Mouse (Mus musculus) erythroblast, embryonic 14.5 days (primary cell): ENCODE measurements around the gene Adcy10. TPM values are rescaled to one million over a fixed set of nuclear protein-coding genes. Genes with fewer than 3 reads are reported as not detected.

Experiments used
- H3K27me3 ChIP-seq: 2 replicates; pipeline ENCODE4 v1.6.1; 2012; ENCODE audit warnings: inconsistent platforms; ENCODE audit not compliant: control insufficient read depth
- H3K36me3 ChIP-seq: 2 replicates; pipeline ENCODE4 v1.6.1; 2012; ENCODE audit warnings: mild to moderate bottlenecking, inconsistent platforms; ENCODE audit not compliant: control insufficient read depth
- H3K4me1 ChIP-seq: 2 replicates; pipeline ENCODE4 v1.6.1; 2012; ENCODE audit warnings: inconsistent platforms; ENCODE audit not compliant: control insufficient read depth
- H3K4me3 ChIP-seq: replicated peaks from 2 replicates; pipeline ENCODE3; 2012; ENCODE audit warnings: moderate library complexity, mild to moderate bottlenecking, inconsistent platforms
- H3K9me3 ChIP-seq: 2 replicates; pipeline ENCODE4 v1.6.1; 2012; ENCODE audit warnings: low read length, inconsistent platforms, mixed read lengths; ENCODE audit not compliant: control insufficient read depth
- GATA1 ChIP-seq: IDR thresholded peaks from 2 replicates; pipeline ENCODE4 v1.6.1; 2012; ENCODE audit warnings: low read length, inconsistent platforms, mixed read lengths
- TAL1 ChIP-seq: IDR thresholded peaks from 3 replicates; pipeline ENCODE4 v1.6.1; 2012; ENCODE audit warnings: low read length, inconsistent platforms, mixed read lengths
- polyA plus RNA-seq: library from polyadenylated mRNA; stranded (reverse); fragments of >175 nt; gene quantifications from 2 replicates; pipeline ENCODE4 v1.2.3, GENCODE M21; 2012

Adcy10 gene
- polyA plus RNA-seq, 1 experiment = not detected

DNA sequence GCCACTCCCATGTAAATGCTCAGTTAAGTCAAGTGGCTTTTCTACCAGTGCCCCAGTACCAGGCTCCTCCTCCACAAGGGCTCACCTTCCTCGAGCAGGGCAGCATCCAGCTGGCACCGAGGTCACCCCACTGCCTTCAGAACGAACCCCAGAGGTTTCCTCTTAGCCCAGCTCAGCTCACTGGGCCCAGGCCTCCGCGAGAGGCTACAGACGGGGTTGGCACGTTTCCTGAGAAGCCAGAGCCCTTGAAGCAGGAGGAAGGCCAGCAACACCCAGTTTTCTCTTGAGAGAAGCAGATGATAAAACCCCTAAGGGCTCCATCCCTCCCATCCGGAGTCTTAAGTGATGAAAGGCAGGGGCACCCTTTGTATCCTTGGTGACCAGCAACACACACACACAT is 105.8 kb downstream of the Adcy10 start:
- Histone ChIP-seq H3K4me1 (peaks cover 7% of the 10 kb centered on the region), H3K4me3 (no peak overlapping the region), H3K27me3 (no peaks in the 10 kb centered on the region), H3K9me3 (no peaks in the 10 kb centered on the region), H3K36me3 (peaks cover 3% of the 10 kb centered on the region; the same call in 1 of the 2 replicates)
- no peak for TF ChIP-seq GATA1
- TF ChIP-seq TAL1 = no peak

DNA sequence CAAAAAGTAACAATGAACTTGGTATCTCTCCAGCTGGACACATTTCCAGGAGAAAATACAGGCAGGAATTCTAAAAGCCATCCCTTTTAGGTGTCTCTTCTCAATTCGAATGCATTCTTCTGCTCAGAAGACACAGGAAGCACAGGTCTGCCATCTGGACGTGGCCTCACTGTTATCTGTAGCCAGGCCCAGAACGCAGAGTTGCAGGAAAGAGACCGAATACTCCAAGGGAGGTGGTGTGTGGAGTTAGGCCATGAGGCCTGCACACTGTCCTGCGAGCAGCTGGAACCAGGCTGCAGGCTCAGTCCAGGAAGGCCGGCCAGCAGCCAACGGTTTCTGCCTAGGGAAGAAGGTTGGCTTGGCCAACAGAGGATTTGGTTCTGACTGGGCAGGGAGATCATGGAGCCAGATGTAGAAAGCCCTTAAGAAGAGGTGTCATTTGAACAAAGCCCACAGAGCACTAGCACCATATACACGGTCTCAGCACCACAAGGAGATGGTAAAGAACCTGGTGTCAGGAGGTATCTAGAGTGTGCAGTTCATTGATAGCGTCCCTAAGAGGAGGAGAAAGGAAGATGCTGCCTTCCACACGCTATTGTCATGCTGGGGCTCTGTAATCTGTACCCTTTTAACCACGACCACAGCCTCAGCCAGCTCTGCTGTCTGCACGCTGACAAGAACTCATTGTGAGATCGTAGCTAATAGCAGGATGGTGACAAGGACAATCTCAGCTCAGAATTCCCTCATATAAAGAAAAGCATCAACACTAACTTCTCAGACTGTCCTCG is 107.5 kb downstream of the Adcy10 start:
- Histone ChIP-seq H3K4me1 (peaks cover 7% of the 10 kb centered on the region), H3K4me3 (no peak overlapping the region), H3K36me3 (peaks cover 3% of the 10 kb centered on the region; the same call in 1 of the 2 replicates), H3K27me3 (no peaks in the 10 kb centered on the region), H3K9me3 (no peaks in the 10 kb centered on the region)
- TF ChIP-seq GATA1 (no peak), TAL1 (no peak)

DNA sequence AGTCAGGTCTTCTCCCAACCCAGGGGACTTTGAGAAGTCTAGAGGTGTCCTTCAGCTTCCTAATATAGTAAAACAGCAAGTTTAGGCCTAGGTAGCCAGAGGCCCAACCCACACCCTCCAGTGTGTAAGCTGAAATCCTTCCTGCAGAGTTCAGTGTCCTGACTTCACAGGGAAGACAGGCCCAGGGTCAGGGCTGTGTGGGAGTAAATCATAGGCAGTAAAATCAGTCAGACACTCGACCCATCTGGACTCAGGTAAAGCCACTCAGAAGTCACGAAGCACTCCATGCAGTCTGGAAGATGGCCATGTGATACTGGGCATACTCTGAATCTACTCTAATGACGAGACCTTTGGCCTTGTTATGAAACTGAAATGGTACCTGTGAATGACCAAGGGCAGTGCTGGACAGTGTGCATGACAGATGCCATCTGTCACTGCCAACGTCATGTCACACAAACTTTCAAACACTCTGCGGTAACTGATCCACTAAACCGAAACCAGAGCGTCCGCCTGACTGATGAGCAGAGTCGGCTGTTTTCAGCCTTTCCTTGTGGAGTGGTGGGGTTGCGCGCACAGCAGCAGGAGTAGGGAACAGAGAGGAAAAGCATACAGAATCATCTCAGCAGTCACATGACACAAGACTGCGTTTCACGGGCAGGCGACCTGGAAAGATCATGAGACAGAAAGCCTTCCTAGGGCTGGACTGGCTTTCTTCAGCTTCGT is 109.9 kb downstream of the Adcy10 start:
- Histone ChIP-seq H3K27me3 (no peaks in the 10 kb centered on the region), H3K4me3 (no peak overlapping the region), H3K9me3 (no peaks in the 10 kb centered on the region), H3K36me3 (peaks cover 3% of the 10 kb centered on the region; the same call in 1 of the 2 replicates), H3K4me1 (peaks cover 7% of the 10 kb centered on the region)
- TF ChIP-seq GATA1 (no peak), TAL1 (no peak)

DNA sequence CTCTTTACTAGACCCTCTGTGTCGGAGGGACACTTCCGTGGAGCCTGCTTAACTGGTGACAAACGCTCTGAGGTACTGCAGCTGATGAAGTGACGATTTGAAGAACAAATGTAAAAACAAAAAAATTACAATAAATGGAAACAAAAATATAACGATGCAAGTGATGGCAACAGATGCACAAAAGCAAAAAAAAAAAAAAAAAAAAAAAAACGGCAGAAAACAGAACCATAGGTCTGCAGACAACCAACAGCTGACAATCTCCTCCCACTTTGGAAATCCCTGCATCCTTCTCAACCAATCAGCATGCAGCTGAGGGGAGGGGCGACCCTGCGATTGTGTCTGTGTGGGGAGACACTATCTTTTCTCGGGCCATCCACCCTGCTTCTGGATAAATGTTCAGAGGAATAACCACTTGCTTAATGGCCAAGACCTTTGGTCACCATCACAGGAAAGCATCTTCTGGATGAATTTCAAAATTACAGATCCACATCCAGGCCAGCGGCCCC is 116.8 kb downstream of the Adcy10 start:
- no peaks in the 10 kb centered on the region for H3K27me3 ChIP-seq
- H3K4me3 ChIP-seq = no peak overlapping the region
- no peaks in the 10 kb centered on the region for H3K9me3 ChIP-seq
- TF ChIP-seq TAL1 (no peak), GATA1 (0 out of 2 replicates have a peak, but pooled peaks have one; percentile 0)
- H3K36me3 ChIP-seq = peaks cover 5% of the 10 kb centered on the region; the same call in 1 of the 2 replicates
- no peaks in the 10 kb centered on the region for H3K4me1 ChIP-seq

DNA sequence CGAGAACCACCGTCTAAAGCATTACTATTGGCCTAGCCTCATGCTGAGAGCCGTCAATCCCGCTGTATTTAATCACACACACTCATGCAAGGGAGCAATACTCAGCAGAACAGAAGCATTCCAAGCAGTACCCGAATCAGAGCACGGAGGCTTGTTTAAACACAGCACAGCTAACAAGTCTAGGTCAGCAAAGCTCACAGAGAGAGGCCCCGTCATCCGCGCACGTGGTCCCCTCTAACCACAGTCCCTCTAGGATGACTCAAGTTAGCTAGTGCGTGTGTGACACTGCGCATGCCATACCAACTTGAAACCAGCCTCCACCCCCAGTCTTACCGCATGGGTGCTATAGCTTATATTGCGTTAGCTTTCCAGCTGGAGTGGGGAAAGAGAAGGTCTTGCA is 118.2 kb downstream of the Adcy10 start:
- TF ChIP-seq GATA1 = no peak
- no peak for TF ChIP-seq TAL1
- Histone ChIP-seq H3K4me3 (no peak overlapping the region), H3K27me3 (no peaks in the 10 kb centered on the region), H3K9me3 (no peaks in the 10 kb centered on the region), H3K4me1 (no peaks in the 10 kb centered on the region), H3K36me3 (peaks cover 5% of the 10 kb centered on the region; the same call in 1 of the 2 replicates)

DNA sequence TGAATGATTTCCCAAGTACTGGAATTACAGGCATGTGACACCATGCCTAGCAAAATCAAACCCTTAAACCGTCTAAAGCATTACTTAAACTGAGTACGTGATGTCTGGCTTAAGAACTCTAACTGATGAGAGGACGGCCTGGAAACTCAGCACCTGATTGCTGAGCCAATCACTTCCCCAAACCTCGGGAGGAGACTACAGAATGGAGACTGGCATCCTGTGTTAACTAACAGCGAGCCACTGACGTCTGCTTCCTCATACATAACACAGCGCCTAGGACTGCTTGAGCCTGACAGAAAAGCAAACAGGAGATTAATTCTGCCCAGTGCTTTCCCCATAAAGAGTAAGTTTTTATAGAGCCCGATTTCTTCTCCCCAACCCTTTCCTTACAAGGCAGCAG is 119.2 kb downstream of the Adcy10 start:
- Histone ChIP-seq H3K36me3 (peaks cover 5% of the 10 kb centered on the region; the same call in 1 of the 2 replicates), H3K4me1 (no peaks in the 10 kb centered on the region), H3K9me3 (no peaks in the 10 kb centered on the region), H3K27me3 (no peaks in the 10 kb centered on the region), H3K4me3 (no peak overlapping the region)
- TF ChIP-seq TAL1 = no peak
- TF ChIP-seq GATA1 = no peak

DNA sequence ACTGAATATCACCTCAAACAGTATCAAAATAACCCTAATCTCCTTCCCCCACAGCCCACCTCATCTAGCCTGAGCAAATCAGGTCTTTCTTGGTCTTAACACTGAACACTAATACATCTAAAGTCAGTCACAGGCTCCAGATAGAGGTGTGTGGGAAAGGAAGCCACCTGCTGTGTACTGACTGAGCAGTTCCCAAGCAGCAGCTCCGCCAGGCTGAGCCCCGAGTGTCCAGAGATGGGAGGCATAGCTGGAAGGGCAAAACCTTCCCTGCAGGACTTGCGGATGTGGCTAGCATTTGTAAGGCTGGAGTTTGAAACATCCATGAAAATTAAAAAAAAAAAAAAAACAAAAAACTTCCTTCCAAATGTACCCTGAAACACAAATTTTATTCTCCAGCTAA is 120.1 kb downstream of the Adcy10 start:
- H3K9me3 ChIP-seq = no peaks in the 10 kb centered on the region
- no peak for TF ChIP-seq TAL1
- TF ChIP-seq GATA1 = no peak
- H3K4me3 ChIP-seq = no peak overlapping the region
- peaks cover 5% of the 10 kb centered on the region; the same call in 1 of the 2 replicates for H3K36me3 ChIP-seq
- H3K4me1 ChIP-seq = peaks cover 2% of the 10 kb centered on the region; the same call in 1 of the 2 replicates
- H3K27me3 ChIP-seq = no peaks in the 10 kb centered on the region

DNA sequence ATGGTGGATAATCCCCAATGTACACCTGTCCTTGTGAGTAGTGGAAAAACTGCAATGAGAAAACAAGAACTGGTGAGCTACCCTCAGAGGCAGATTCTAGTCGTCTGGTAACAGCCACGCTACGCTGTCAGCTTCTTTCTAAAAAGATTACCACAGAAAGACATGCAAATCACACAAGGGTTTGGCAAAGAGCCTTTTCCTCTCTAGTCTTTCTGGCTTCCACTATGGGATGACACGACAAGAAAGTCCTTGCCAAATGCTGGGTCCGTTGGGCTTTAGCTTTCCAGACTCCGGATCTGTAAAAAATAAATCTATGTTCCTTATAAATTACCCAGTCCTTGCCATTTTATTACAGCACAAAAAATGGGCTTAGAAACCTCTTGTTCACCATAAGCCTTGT is 120.8 kb downstream of the Adcy10 start:
- H3K4me1 ChIP-seq = peaks cover 2% of the 10 kb centered on the region; the same call in 1 of the 2 replicates
- no peaks in the 10 kb centered on the region for H3K27me3 ChIP-seq
- H3K36me3 ChIP-seq = peaks cover 5% of the 10 kb centered on the region; the same call in 1 of the 2 replicates
- TF ChIP-seq GATA1 (no peak), TAL1 (no peak)
- H3K9me3 ChIP-seq = no peaks in the 10 kb centered on the region
- no peak overlapping the region for H3K4me3 ChIP-seq

DNA sequence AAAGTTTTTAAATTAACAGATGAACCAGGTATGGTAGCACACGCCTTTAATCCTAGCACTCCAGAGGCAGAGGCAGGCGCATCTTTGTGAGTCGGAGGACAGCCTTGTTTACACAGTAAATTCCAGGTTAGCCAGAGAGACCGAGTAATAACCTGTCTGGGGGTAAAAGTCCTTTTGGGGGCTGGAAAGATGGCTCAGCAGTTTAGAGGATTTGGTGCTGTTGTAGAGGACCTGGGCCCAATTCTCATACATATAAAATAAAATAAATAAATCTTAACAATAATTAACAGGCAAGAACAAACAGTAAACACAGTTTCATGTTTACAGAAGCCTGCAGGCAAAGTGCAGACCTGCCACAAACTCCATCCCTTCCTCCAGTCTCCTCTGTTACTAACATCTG is 123.9 kb downstream of the Adcy10 start:
- Histone ChIP-seq H3K27me3 (no peaks in the 10 kb centered on the region), H3K4me1 (peaks cover 2% of the 10 kb centered on the region; the same call in 1 of the 2 replicates), H3K36me3 (no peaks in the 10 kb centered on the region; the same call in 1 of the 2 replicates), H3K4me3 (no peak overlapping the region), H3K9me3 (no peaks in the 10 kb centered on the region)
- TF ChIP-seq GATA1 (no peak), TAL1 (no peak)
